Mouse (Mus musculus) embryonic fibroblast, embryonic 13.5 days (primary cell): ENCODE results near the gene Rgl1.

Experiments used
- CTCF ChIP-seq: IDR thresholded peaks from 2 replicates; pipeline ENCODE4 v1.5.1; 2011; ENCODE audit warnings: mild to moderate bottlenecking, control low read depth, low read length, moderate library complexity, borderline replicate concordance; ENCODE audit not compliant: insufficient read depth
- POLR2A ChIP-seq: IDR thresholded peaks from 2 replicates; pipeline ENCODE4 v1.6.1; 2011; ENCODE audit warnings: low read depth, mild to moderate bottlenecking, control low read depth, low read length, moderate library complexity

- TF ChIP-seq POLR2A = no peak
- TF ChIP-seq CTCF = no peak
Observed at GRCm38 (mm10) chr1:152660436-152660835, 105.7 kb downstream of the Rgl1 start.
